Mouse (Mus musculus) urinary bladder, postnatal 14 days (tissue): ENCODE measurements around the gene Trip10.

Experiments used
- DNase-seq: peaks from one replicate; pipeline ENCODE4 v3.0.0; 2021; ENCODE audit warnings: low spot score

Gene Trip10

GRCm38 (mm10) chr17:57249186-57250181, at the start of gene Trip10:
Gene Trip10 (plus strand): TSS chr17:57249455.
- DNase-seq, result peak; percentile 98

DNA sequence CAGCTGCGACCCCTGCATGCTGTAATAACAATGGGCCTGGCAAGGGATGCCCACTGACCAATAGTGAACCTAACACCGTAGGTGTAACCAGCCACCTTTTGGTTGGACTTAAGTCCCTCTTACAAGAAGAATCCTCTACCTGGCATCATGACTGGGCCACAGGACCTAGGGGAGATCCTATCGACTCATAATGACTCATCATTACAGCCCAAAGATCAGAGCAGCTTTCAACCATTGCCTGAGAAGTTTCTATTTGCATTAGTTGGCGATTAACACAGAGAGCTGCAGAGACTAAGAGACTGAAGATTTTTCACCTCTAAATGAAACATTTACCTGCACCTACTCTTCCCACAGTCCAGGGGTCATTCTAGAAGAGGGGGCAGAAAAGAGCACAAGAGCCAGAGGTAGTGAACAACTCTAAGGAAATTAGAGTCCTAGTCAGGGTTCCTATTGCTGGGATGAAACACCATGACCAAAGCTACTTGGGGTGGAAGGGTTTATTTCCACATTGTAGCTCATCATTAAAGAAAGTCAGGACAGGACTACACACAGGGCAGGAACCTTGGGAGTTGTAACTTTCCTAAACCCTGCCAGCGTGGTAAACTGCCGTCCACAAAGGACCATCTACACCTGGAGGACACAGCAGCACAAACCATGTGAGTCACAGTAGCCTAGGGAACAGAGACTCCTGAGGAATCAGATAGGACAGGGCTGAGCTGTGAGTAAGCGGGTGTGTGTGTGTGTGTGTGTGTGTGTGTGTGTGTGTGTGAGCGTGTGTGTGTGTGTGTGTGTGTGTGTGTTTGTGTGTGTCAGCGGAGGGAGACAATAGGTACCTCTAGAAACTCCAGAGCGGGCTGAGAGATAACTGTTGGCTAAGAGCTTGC, 47.2 kb upstream of the Trip10 start:
- no peak for DNase-seq

DNA sequence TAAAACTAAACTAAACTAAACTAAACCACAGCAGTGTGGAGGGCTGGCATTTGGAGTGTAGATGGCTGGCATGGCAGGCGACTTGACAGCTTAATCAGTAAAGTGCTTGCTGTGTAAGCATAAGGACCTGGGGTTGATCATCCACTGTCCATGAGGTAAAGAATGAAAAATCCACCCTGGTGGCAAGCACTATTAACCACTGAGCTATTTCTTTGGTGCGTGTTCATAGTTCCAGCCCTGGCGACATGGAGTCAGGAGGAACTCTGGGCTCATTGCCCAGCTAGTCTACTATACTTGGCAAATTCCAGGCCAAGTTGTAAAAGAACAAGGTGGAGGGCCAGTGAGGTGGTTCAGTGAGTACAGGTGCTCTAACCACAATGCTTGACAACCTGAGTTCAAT, 41.3 kb upstream of the Trip10 start:
- no peak for DNase-seq

DNA sequence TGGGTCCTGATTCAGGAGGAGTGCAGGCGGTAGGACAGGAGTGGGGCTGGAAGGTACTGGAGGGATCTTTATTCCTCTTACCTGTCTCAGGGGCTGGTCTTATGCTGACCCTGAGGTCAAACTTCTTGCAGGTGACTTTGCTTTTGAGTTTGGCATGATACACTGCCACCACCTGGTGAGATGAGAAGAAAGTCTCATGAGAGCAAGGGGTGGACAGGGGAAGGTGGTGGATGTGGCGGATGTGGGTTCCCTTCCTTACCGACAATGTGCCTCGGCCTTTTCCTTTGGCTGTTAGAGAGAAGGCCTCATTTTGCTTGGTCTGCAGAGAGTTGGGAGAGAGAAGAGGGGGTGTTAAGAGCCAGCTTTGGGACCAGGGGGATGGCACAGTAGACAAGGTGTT, 39.9 kb upstream of the Trip10 start:
- no peak for DNase-seq

DNA sequence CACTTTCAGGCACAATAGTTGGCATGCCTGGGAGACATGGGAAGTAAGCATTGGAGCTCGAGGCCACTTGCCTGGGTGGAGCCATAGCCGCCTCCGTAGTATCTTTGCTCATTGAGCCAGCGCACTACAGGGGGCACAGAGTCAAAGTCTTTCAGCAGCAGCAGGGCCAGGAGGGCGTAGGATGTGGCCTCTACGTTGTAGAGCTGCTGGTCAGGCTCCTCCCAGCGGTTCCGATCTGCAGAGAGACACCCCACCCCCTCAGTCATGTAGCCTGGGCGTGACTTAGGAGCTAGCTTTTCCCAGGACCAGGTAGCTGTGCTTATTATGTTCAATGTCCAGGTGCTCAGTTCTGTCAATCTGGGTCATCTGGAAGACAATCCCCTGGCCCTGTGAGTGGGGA, 37.8 kb upstream of the Trip10 start:
- no peak for DNase-seq

- no peak for DNase-seq
Measured at GRCm38 (mm10) chr17:57214676-57215387, 34.4 kb upstream of the Trip10 start.

DNA sequence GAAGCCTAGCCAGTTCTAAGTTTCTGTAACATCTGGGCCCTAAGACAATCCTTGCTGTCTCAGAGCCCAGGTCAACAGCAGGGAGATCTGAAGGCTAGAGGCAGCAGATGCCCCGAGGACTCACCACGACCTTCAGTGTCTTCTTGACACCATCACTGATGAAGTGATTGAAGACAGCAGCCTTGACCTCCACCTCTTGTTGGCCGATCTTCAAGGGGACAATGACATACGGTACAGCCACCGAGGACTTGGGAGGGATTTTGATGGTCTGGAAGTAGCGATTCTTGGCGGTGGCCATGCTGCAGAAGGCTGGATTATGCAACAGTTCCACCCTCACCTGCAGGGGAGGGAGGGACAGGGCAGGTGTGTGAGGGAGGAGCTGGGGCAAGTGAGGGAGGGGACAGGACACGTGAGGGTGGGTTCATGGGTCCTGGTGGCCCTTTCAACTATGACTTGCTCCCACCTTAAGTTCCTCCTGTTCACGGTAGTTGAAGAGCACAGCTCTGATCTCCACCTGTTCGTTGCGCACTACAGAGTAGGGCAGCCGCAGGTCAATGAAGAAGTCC, 30.8 kb upstream of the Trip10 start:
- DNase-seq, result no peak

GRCm38 (mm10) chr17:57219167-57219883, 29.9 kb upstream of the Trip10 start:
- peak; percentile 81 for DNase-seq

GRCm38 (mm10) chr17:57219884-57220207, 29.4 kb upstream of the Trip10 start:
- DNase-seq, result peak; percentile 48

- DNase-seq, result no peak
Measured at GRCm38 (mm10) chr17:57221911-57222310, 27.3 kb upstream of the Trip10 start.

DNA sequence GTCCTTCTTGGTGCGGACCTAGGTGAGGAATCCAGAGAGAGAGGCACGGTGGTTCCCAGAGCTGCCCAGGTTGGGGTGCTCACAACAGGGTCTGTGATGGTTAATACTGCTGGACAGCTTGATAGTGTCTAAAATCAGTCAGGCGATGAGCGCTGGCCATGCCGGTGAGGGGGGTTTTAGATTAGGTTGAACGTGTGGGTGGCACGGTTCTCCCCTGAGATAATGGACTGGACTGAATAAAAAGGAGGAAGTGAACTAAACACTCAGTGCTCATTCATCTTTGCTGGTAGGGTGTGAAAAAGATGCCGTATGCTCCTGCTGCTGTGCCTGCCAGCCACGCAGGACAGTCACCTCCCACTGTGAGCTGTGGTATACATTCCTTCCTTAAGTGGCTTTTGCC, 25.9 kb upstream of the Trip10 start:
- DNase-seq, result no peak

GRCm38 (mm10) chr17:57227468-57227867, 21.8 kb upstream of the Trip10 start:
- DNase-seq, result no peak

GRCm38 (mm10) chr17:57228014-57228413, 21.2 kb upstream of the Trip10 start, which contains the start of gene C3:
Gene C3 (minus strand): TSS chr17:57228136.
- DNase-seq, result no peak

DNA sequence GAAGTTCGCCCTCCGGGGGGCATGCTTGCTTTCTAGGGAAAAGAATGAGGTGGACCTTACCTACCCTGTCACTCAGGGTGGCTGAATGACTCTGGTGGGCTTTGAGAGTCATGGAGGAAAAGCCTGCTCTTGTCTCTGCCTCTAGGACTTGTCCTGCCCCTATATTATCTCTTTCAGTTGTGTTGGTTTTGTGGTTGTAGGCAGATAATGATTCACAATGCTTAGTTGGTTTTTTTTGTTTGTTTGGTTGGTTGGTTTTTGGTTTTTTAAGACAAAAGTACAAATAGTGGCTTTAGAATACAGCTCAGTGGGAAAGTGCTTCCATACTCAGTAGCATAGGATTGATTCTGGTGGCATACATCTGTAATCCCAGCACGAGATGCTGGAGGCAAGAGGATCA, 20.4 kb upstream of the Trip10 start:
- no peak for DNase-seq

DNA sequence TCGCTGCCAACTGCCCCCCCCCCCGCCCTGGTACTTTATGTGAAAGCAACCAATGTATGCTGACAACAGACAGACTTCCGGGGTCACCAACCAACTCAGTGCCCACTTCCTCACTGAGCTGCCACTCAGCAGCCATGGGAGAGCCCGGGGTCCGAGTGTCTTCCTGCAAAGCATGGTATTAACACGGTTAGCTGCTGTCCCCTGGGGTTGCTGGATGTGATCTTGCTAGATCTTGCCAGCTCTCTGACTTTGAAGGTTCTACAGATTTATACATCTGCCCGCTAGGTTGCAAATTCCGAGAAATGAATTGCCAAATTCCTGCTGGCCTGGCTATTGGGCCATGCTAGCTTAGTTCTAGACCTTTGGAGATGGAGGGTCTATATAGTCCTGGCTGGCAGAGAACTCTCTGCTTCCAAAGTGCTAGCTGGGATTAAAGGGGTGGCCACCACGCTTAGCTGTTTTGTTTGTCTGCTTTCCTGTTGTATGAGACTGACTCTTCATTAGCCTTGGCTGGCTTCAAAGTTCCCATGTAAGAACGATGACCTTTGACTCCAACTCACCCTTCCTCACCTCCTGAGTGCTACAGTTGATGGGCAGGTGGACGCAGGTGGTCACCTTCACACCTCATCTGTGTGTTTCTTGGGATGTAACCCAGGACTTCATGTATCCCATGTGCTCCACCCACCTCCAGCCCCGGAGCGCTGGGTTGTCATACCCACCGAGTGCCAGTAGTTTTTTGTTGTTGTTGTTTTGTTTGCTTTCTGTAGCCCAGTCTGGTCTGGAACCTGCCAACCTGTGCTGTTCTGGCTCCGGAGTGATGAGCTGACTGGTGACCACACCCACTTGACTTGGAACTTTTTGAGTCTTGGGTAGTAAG, 19.2 kb upstream of the Trip10 start:
- no peak for DNase-seq

GRCm38 (mm10) chr17:57230728-57231125, 18.5 kb upstream of the Trip10 start:
- DNase-seq, result peak; percentile 50

DNA sequence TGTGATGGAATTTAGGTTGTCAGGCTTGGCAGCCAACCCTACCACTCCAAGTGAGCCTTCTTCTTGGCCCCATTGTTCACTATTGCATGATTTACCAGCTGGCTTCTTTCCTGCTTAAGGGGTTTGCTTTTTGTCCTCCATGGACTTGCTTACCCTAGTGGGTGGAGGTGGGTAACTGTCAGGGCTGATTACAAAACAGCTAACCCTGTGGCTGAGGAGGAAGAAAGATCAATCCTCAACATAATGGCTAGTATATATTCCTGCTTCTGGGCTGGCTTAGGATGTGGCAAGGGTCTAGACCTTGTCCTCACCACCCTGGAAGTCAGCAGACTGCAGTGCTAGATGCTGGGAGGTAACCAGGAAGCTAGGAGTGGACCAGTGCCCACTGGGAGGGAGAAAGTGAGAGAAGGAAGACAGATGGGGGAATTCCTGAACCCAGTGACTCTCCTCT, 17.9 kb upstream of the Trip10 start:
- peak; percentile 57 for DNase-seq

- DNase-seq, result no peak
Measured at GRCm38 (mm10) chr17:57232200-57232599, 17.1 kb upstream of the Trip10 start.

DNA sequence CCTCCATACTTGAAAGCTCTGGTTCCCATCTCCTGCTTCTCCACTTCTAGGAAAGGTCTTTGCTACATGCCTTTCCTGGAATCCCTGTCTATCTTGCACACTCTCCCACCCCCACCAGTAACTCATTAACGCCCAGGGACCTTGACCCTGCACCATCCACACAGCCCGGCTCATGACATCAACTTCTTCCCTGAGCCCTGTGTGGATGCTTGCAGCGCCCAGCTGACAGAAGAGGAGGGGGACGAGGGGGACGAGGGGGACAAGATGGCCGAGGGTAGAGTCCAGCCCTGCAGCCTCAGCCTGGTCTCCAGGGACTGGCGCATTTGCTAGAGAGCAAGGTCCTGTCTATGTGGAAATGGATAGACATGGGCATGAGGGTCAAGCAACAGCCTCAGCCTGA, 16.2 kb upstream of the Trip10 start:
- no peak for DNase-seq
